Comparison of ENCODE assay signal across 23 mouse cellular contexts in genomic region chr9:80169551-80169950, GRCm38 (mm10). TPM values are rescaled to one million over a fixed set of nuclear protein-coding genes. Genes with fewer than 3 reads are reported as not detected.
DNase-seq lines count a peak whose midpoint lies in the region; ATAC-seq and TF ChIP-seq lines count a peak whose summit lies in the region.
"Had no signal": no experiment of that assay in that cellular context is flagged by ENCODE, and none has a peak within 500 bp of the region (broad histone marks: within the 10 kb centered on the region; RNA-seq: fewer than 3 reads in every experiment).

No protein-coding gene starts in this region.

- no peak for ATAC-seq in liver, embryonic 11.5 days (replicated peaks; ENCODE audit: low FRiP score)
- ATAC-seq in forebrain, embryonic 14.5 days = no peak
- ATAC-seq: forebrain, embryonic 15.5 days; hindbrain, postnatal 0 days had no signal

- no peak overlapping the region for H3K4me3 ChIP-seq in liver, embryonic 11.5 days (ENCODE audit: low read depth, low read length)
- no peak overlapping the region for H3K4me3 ChIP-seq in myocyte
- no peak overlapping the region for H3K4me3 ChIP-seq in forebrain, embryonic 14.5 days (ENCODE audit: low read depth, low read length)
- H3K4me3 ChIP-seq: embryonic facial prominence, embryonic 15.5 days; erythroblast, embryonic 14.5 days; forebrain, embryonic 10.5 days; forebrain, embryonic 15.5 days; heart, adult 2 months; heart, embryonic 15.5 days; hindbrain, embryonic 13.5 days had no signal

- no peak overlapping the region for H3K4me2 ChIP-seq in liver, embryonic 11.5 days
- H3K4me2 ChIP-seq in myocyte (ENCODE audit: low read depth) = peak overlapping the region; percentile 42
- no peak overlapping the region for H3K4me2 ChIP-seq in forebrain, embryonic 14.5 days (ENCODE audit: low read length)
- H3K4me2 ChIP-seq: embryonic facial prominence, embryonic 15.5 days; forebrain, embryonic 15.5 days; heart, embryonic 11.5 days; heart, embryonic 15.5 days; hindbrain, embryonic 13.5 days had no signal

- H3K27ac ChIP-seq in liver, embryonic 11.5 days (ENCODE audit: low read depth, low read length) = no peak overlapping the region
- no peak overlapping the region for H3K27ac ChIP-seq in forebrain, embryonic 14.5 days (ENCODE audit: low read depth, low read length)
- H3K27ac ChIP-seq: embryonic facial prominence, embryonic 15.5 days; forebrain, embryonic 10.5 days; forebrain, embryonic 15.5 days; heart, adult 2 months; heart, embryonic 15.5 days; hindbrain, embryonic 13.5 days; hindbrain, postnatal 0 days had no signal

- H3K79me2 ChIP-seq in myocyte (ENCODE audit: control insufficient read depth, insufficient read depth) = no peaks in the 10 kb centered on the region

- no peaks in the 10 kb centered on the region for H3K36me3 ChIP-seq in liver, embryonic 11.5 days (ENCODE audit: control insufficient read depth, insufficient read depth, low read length)
- H3K36me3 ChIP-seq in myocyte (ENCODE audit: control insufficient read depth, insufficient read depth) = no peaks in the 10 kb centered on the region
- no peaks in the 10 kb centered on the region for H3K36me3 ChIP-seq in forebrain, embryonic 14.5 days (ENCODE audit: control insufficient read depth, insufficient read depth, low read length)
- H3K36me3 ChIP-seq: embryonic facial prominence, embryonic 15.5 days; forebrain, embryonic 10.5 days; forebrain, embryonic 15.5 days; heart, embryonic 15.5 days; hindbrain, embryonic 13.5 days had no signal

- peak; percentile 6 for DNase-seq in liver, embryonic 11.5 days (ENCODE audit: low spot score)
- no peak for DNase-seq in liver
- DNase-seq in NIH3T3 (ENCODE audit: low read depth) = peak; percentile 67
- DNase-seq in right cerebral cortex, postnatal 10 days (ENCODE audit: low spot score in 2 of 2) = no peak
- no peak for DNase-seq in cerebellum, postnatal 36 days
- DNase-seq in forebrain, embryonic 14.5 days (ENCODE audit: low spot score) = no peak
- DNase-seq: adrenal gland, postnatal 14 days; B cell, adult 2 months; cerebellum, adult 2 months; cerebellum, postnatal 10 days; embryo, embryonic 11 days; gastrocnemius, postnatal 36 days; heart, adult 2 months; heart, postnatal 14 days had no signal

- H3K27me3 ChIP-seq in liver, embryonic 11.5 days (replicated peaks; ENCODE audit: control insufficient read depth, insufficient read depth, low read length) = no peaks in the 10 kb centered on the region
- H3K27me3 ChIP-seq in myocyte (ENCODE audit: control insufficient read depth, insufficient read depth, insufficient read length) = no peaks in the 10 kb centered on the region
- no peaks in the 10 kb centered on the region for H3K27me3 ChIP-seq in forebrain, embryonic 14.5 days (replicated peaks; ENCODE audit: control insufficient read depth, insufficient read depth, low read length)
- H3K27me3 ChIP-seq: embryonic facial prominence, embryonic 15.5 days; forebrain, embryonic 15.5 days; heart, embryonic 15.5 days; hindbrain, embryonic 13.5 days had no signal

- H3K9ac ChIP-seq in liver, embryonic 11.5 days (ENCODE audit: low read depth, low read length) = no peak overlapping the region
- no peak overlapping the region for H3K9ac ChIP-seq in forebrain, embryonic 14.5 days (ENCODE audit: low read length)
- H3K9ac ChIP-seq: embryonic facial prominence, embryonic 15.5 days; forebrain, embryonic 15.5 days; heart, embryonic 15.5 days; hindbrain, embryonic 13.5 days had no signal

- WGBS in liver, embryonic 11.5 days = 91% methylated on average over 9 of the region's 9 CpGs
- 62% methylated on average over 9 of the region's 9 CpGs for WGBS in forebrain, embryonic 14.5 days

- 0 out of 2 replicates have a peak, but pooled peaks cover 4% of the 10 kb centered on the region for H3K4me1 ChIP-seq in liver, embryonic 11.5 days (replicated peaks; ENCODE audit: control insufficient read depth, insufficient read depth, low read length)
- no peaks in the 10 kb centered on the region for H3K4me1 ChIP-seq in forebrain, embryonic 14.5 days (ENCODE audit: control insufficient read depth, insufficient read depth, low read length)

- H3K9me3 ChIP-seq in liver, embryonic 11.5 days (ENCODE audit: control insufficient read depth, low read length) = no peaks in the 10 kb centered on the region
- no peaks in the 10 kb centered on the region for H3K9me3 ChIP-seq in forebrain, embryonic 14.5 days (replicated peaks; ENCODE audit: control insufficient read depth, low read length)
- H3K9me3 ChIP-seq: embryonic facial prominence, embryonic 15.5 days; forebrain, embryonic 10.5 days; forebrain, embryonic 15.5 days; heart, embryonic 15.5 days; hindbrain, embryonic 13.5 days had no signal

- H3ac ChIP-seq in myocyte (ENCODE audit: control insufficient read depth, insufficient read length) = no peak overlapping the region

- TF ChIP-seq POLR2A in myocyte (IDR thresholded peaks at IDR 0.05; ENCODE audit: insufficient read length, low read depth) = no peak

TF ChIP-seq in myocyte, 11 proteins besides CTCF, POLR2A, EP300 and RAD21:
- TF ChIP-seq USF1 (IDR thresholded peaks at IDR 0.05; ENCODE audit: low read depth) (no peak), TCF12 (IDR thresholded peaks at IDR 0.05; ENCODE audit: insufficient read depth, poor library complexity, severe bottlenecking) (no peak), TCF3 (IDR thresholded peaks at IDR 0.05; ENCODE audit: insufficient read length, low read depth) (no peak), SRF (IDR thresholded peaks at IDR 0.05; ENCODE audit: control insufficient read depth, insufficient read length, low read depth) (no peak), REST (IDR thresholded peaks at IDR 0.05; ENCODE audit: insufficient read depth, insufficient read length) (no peak), MYOD1 (IDR thresholded peaks at IDR 0.05; ENCODE audit: control insufficient read depth in 1 of 3, insufficient read length in 2 of 3, low read depth in 2 of 3) (no peak), CEBPB (IDR thresholded peaks at IDR 0.05; ENCODE audit: insufficient read depth, poor library complexity, severe bottlenecking) (no peak)

RNA-seq across cellular contexts. Expression of gene Myo6, which starts 4.7 kb away (rescaled TPM):
- polyA plus RNA-seq in liver, embryonic 11.5 days (2014; fragmentation: Nextera tagmentation; extraction: Ambion mirVana) = 7.5 and 8.2 TPM in 2 replicates
- polyA plus RNA-seq in myocyte (2012; fragmentation: generic; extraction: Trizol) = 4.1 TPM
- polyA plus RNA-seq in forebrain, embryonic 14.5 days (2014; fragmentation: Nextera tagmentation; extraction: Ambion mirVana) = 10.2 and 14.6 TPM in 2 replicates

Comparison
In these comparisons a context has a peak if more than half of its experiments do, and no peak if none do; other contexts are left out.
1. DNase-seq: peak in liver, embryonic 11.5 days (single experiment) and NIH3T3 (single experiment); none in liver (single experiment), right cerebral cortex, postnatal 10 days (0 of 2), cerebellum, postnatal 36 days (0 of 2) and forebrain, embryonic 14.5 days (single experiment).